Mouse (Mus musculus): ENCODE data around the gene Dtl. TPM values are rescaled to one million over a fixed set of nuclear protein-coding genes. Genes with fewer than 3 reads are reported as not detected.

The Dtl gene
- polyA plus RNA-seq (2011; ENCODE audit: insufficient read depth, insufficient read length, low read depth, missing spikeins), result 75.6 and 81.1 TPM in 2 replicates

- Histone ChIP-seq H3K36me3 (ENCODE audit: control insufficient read depth, insufficient read depth, low read length, poor library complexity, severe bottlenecking) (peaks cover 1% of the 10 kb centered on the region), H3K9me3 (replicated peaks; ENCODE audit: control insufficient read depth, insufficient read depth, low read length, poor library complexity, severe bottlenecking) (no peaks in the 10 kb centered on the region), H3K4me1 (ENCODE audit: control insufficient read depth, insufficient read depth, low read length) (no peaks in the 10 kb centered on the region), H3K27ac (ENCODE audit: insufficient read depth, low read length) (peak within 1 kb of the TSS; percentile 57), H3K27me3 (ENCODE audit: control insufficient read depth, insufficient read depth, low read length, poor library complexity, severe bottlenecking) (no peaks in the 10 kb centered on the region), H3K4me3 (ENCODE audit: low read depth, low read length) (peak within 1 kb of the TSS; percentile 91), H3K9ac (ENCODE audit: low read depth, poor library complexity, severe bottlenecking) (peak within 1 kb of the TSS; percentile 94)
- TF ChIP-seq EP300 (IDR thresholded peaks at IDR 0.05; ENCODE audit: insufficient read depth, low read depth, low read length) (peak; percentile 13; the same call in 1 of the 2 replicates), POLR2A (IDR thresholded peaks at IDR 0.05; ENCODE audit: insufficient read depth, low read length) (peak; percentile 70), CTCF (IDR thresholded peaks at IDR 0.05; ENCODE audit: low read depth, low read length) (peak; percentile 87)
These were observed at the start of gene Dtl, which contains the start of gene Ints7 for GRCm38 (mm10) chr1:191575458-191576247. Gene Dtl, minus strand, starts transcription at chr1:191575544. Gene Ints7, plus strand, starts transcription at chr1:191575636.

GRCm38 (mm10) chr1:191625026-191625425 is 49.7 kb upstream of the Dtl start:
- H3K4me1 ChIP-seq (ENCODE audit: control insufficient read depth, insufficient read depth, low read length), result no peaks in the 10 kb centered on the region
- no peak overlapping the region for H3K9ac ChIP-seq (ENCODE audit: low read depth, poor library complexity, severe bottlenecking)
- H3K4me3 ChIP-seq (ENCODE audit: low read depth, low read length), result no peak overlapping the region
- TF ChIP-seq EP300 (IDR thresholded peaks at IDR 0.05; ENCODE audit: insufficient read depth, low read depth, low read length) (no peak), POLR2A (IDR thresholded peaks at IDR 0.05; ENCODE audit: insufficient read depth, low read length) (no peak), CTCF (IDR thresholded peaks at IDR 0.05; ENCODE audit: low read depth, low read length) (no peak)
- H3K9me3 ChIP-seq (replicated peaks; ENCODE audit: control insufficient read depth, insufficient read depth, low read length, poor library complexity, severe bottlenecking), result no peaks in the 10 kb centered on the region
- H3K27ac ChIP-seq (ENCODE audit: insufficient read depth, low read length), result no peak overlapping the region
- H3K27me3 ChIP-seq (ENCODE audit: control insufficient read depth, insufficient read depth, low read length, poor library complexity, severe bottlenecking), result no peaks in the 10 kb centered on the region
- peaks cover 11% of the 10 kb centered on the region for H3K36me3 ChIP-seq (ENCODE audit: control insufficient read depth, insufficient read depth, low read length, poor library complexity, severe bottlenecking)

- no peak overlapping the region for H3K4me3 ChIP-seq (ENCODE audit: low read depth, low read length)
- no peak overlapping the region for H3K27ac ChIP-seq (ENCODE audit: insufficient read depth, low read length)
- no peaks in the 10 kb centered on the region for H3K9me3 ChIP-seq (replicated peaks; ENCODE audit: control insufficient read depth, insufficient read depth, low read length, poor library complexity, severe bottlenecking)
- H3K4me1 ChIP-seq (ENCODE audit: control insufficient read depth, insufficient read depth, low read length), result no peaks in the 10 kb centered on the region
- no peak overlapping the region for H3K9ac ChIP-seq (ENCODE audit: low read depth, poor library complexity, severe bottlenecking)
- peaks cover 16% of the 10 kb centered on the region for H3K36me3 ChIP-seq (ENCODE audit: control insufficient read depth, insufficient read depth, low read length, poor library complexity, severe bottlenecking)
- TF ChIP-seq POLR2A (IDR thresholded peaks at IDR 0.05; ENCODE audit: insufficient read depth, low read length), result no peak
- TF ChIP-seq CTCF (IDR thresholded peaks at IDR 0.05; ENCODE audit: low read depth, low read length), result no peak
- TF ChIP-seq EP300 (IDR thresholded peaks at IDR 0.05; ENCODE audit: insufficient read depth, low read depth, low read length), result no peak
- H3K27me3 ChIP-seq (ENCODE audit: control insufficient read depth, insufficient read depth, low read length, poor library complexity, severe bottlenecking), result no peaks in the 10 kb centered on the region
These were observed 49.1 kb upstream of the Dtl start for GRCm38 (mm10) chr1:191624492-191624891.

- no peaks in the 10 kb centered on the region for H3K27me3 ChIP-seq (ENCODE audit: control insufficient read depth, insufficient read depth, low read length, poor library complexity, severe bottlenecking)
- H3K9ac ChIP-seq (ENCODE audit: low read depth, poor library complexity, severe bottlenecking), result no peak overlapping the region
- peaks cover 22% of the 10 kb centered on the region for H3K36me3 ChIP-seq (ENCODE audit: control insufficient read depth, insufficient read depth, low read length, poor library complexity, severe bottlenecking)
- no peak for TF ChIP-seq POLR2A (IDR thresholded peaks at IDR 0.05; ENCODE audit: insufficient read depth, low read length)
- no peak for TF ChIP-seq CTCF (IDR thresholded peaks at IDR 0.05; ENCODE audit: low read depth, low read length)
- TF ChIP-seq EP300 (IDR thresholded peaks at IDR 0.05; ENCODE audit: insufficient read depth, low read depth, low read length), result no peak
- no peak overlapping the region for H3K4me3 ChIP-seq (ENCODE audit: low read depth, low read length)
- no peaks in the 10 kb centered on the region for H3K4me1 ChIP-seq (ENCODE audit: control insufficient read depth, insufficient read depth, low read length)
- no peaks in the 10 kb centered on the region for H3K9me3 ChIP-seq (replicated peaks; ENCODE audit: control insufficient read depth, insufficient read depth, low read length, poor library complexity, severe bottlenecking)
- H3K27ac ChIP-seq (ENCODE audit: insufficient read depth, low read length), result no peak overlapping the region
These were observed 47.5 kb upstream of the Dtl start for GRCm38 (mm10) chr1:191622801-191623200.

GRCm38 (mm10) chr1:191621096-191621495 is 45.8 kb upstream of the Dtl start:
- Histone ChIP-seq H3K4me3 (ENCODE audit: low read depth, low read length) (no peak overlapping the region), H3K9ac (ENCODE audit: low read depth, poor library complexity, severe bottlenecking) (no peak overlapping the region), H3K27ac (ENCODE audit: insufficient read depth, low read length) (no peak overlapping the region), H3K4me1 (ENCODE audit: control insufficient read depth, insufficient read depth, low read length) (no peaks in the 10 kb centered on the region), H3K36me3 (ENCODE audit: control insufficient read depth, insufficient read depth, low read length, poor library complexity, severe bottlenecking) (peaks cover 33% of the 10 kb centered on the region), H3K9me3 (replicated peaks; ENCODE audit: control insufficient read depth, insufficient read depth, low read length, poor library complexity, severe bottlenecking) (no peaks in the 10 kb centered on the region), H3K27me3 (ENCODE audit: control insufficient read depth, insufficient read depth, low read length, poor library complexity, severe bottlenecking) (no peaks in the 10 kb centered on the region)
- no peak for TF ChIP-seq EP300 (IDR thresholded peaks at IDR 0.05; ENCODE audit: insufficient read depth, low read depth, low read length)
- TF ChIP-seq CTCF (IDR thresholded peaks at IDR 0.05; ENCODE audit: low read depth, low read length), result no peak
- TF ChIP-seq POLR2A (IDR thresholded peaks at IDR 0.05; ENCODE audit: insufficient read depth, low read length), result no peak
